Mouse (Mus musculus): ENCODE results near the gene Mat2a.
"Not testable (repeated sequence)": the region's sequence is repeated elsewhere in the genome, so short reads cannot be mapped to it uniquely, and the experiment has no call there.

Gene Mat2a

DNA sequence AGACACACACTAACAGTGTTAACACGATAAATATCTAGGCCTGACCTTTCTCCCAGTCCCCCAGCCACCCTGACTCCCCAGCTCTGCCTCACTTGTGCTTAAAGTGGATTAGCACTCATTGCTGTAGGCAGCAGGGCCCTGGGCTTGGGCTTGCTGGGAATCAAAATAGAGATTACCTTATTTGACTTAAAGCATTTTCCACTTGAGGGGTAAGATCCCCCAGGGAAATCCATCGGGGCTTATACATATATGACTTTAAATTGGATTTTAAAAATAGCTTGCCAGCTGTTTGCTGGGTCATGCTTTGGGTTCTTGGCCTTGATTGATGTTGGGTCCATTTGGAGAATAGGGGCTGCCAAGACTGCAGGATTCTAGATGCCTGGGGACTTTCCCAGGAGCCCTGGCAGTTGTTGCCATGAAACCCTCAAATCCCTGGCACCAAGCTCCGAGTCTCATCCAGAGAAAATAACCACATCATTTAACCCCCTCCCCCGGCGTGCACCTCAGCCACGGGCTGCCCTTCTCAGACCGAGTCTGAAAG, 15.5 kb upstream of the Mat2a start:
- DNase-seq = peak; percentile 96

- DNase-seq = peak; percentile 97
Observed at GRCm38 (mm10) chr6:72454072-72454746, 14.9 kb upstream of the Mat2a start.

DNA sequence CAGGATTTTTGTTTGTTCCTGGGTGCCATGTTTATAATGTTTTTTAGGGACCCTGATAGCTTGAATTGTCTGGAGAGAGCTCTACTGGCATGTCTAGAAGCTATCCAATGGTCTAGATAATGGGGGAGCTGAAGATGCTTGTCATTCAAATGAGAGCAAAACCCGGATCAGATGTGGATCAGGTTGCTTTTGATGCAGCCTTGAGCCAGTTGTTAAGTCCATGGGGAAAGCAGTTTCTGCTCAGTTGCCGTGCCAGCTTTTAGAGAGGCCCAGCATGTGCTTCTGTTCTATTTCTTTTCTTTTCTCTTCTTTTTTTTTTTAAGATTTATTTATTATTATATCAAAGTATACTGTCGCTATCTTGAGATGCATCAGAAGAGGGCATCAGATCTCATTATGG, 14.2 kb upstream of the Mat2a start:
- peak; percentile 53 for DNase-seq

- DNase-seq = peak; percentile 78
Observed at GRCm38 (mm10) chr6:72452329-72452728, 13.0 kb upstream of the Mat2a start.

DNA sequence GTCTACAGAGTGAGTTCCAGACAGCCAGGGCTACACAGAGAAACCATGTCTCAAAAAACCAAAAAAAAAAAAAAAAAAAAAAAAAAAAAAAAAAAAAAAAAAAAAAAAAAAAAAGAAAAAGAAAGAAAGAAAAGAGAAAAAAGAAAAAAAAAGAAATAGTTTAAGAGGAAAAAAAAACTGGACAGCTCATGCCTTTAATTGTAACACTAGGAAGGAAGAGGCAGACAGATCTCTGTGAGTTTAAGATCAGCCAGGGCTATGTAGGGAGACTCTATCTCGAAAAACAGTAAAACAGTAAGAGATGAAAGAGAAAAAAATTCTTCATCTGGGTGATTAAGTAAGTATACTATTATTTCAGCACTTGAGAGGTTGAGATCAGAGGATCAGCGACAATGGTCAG, 12.4 kb upstream of the Mat2a start:
- not testable (repeated sequence) for DNase-seq

- DNase-seq = no peak
Observed at GRCm38 (mm10) chr6:72447487-72447886, 8.1 kb upstream of the Mat2a start.

DNA sequence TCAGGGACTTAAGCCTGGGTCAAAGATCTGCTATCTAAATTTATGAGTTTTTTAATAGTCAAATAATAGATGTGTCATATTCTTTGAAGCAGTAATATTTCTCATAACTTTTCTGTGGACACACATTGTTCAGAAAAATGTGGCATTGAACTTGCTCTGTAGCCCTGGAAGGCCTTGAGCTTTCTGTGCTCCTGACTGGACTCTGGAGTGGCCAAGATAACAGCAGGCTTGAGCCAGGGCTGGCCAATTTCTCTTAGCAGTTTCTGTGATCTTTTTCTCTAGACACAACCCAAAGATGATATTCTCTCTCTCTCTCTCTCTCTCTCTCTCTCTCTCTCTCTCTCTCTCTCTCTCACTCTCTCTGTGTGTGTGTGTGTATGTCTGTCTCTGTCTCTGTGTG, 5.7 kb upstream of the Mat2a start:
- peak; percentile 78 for DNase-seq

DNA sequence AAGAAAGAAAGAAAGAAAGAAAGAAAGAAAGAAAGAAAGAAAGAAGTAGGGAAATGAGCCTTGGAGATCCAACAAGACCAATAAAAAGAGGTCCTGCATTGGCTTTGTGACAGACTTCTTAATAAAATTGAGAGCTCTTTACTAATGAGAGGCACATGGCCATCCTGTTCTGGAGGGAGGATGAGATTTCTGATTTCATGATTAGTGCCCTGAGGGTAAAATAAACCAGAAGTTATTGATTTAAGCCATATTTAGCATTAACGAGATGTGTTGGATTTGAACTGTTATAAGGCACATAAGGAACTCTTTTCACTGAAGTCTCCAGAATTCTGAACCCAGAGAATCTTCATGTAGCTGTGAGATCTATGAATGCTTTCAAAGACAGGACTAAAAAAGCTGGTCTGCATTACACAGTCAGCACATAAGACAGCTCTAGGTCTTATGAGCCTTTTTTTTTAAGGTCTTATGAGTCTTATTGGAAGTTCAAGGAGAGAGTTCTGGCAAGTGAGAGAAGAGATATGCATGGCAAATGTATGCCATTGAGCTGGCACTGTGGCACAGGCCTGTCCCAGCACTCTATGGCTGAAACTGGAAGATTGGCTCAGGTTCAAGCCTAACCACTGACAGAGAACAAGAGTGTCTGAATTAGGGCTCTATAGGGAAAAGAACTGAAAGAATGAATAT, 3.7 kb upstream of the Mat2a start:
- DNase-seq = no peak

DNA sequence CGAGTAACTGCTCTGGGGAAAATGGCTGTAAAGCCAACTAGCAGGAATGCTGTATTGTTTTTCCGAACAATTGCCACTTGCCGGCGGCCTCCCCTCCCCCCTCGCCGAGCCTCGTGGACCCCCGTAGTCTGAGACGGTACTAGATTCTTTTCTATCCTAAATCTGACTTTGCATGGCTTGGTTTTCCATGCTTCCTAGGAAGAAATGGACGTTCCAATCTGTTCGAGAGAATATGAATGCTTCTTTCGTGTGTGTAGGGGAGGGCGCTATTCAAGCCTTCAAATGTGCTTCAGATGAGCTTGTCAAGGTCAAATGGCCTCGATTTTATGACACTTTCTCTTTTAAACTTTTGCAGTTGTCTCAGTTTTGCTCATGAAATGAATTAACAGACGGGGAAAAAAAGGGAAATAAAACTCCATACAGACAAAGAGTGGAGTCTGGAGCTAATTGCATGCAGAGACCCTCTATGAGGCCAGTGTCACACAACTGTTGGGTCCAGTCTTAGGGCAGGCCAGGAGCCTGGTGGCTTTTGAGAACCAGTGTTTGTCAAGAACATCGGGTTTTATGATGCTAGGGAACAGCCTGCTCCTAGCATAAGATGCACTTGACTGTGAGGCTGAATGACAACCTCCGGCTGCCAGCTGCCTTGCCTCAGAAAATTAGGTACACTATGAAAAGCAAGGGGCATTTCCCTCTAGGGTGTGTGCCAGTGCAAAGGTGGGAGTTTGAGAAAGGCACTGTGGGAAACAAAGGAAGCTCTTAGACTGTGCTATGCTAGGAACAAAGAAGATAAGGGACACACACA, 1.0 kb upstream of the Mat2a start:
- no peak for DNase-seq

GRCm38 (mm10) chr6:72438862-72439354, 450 bp downstream of the Mat2a start:
- DNase-seq = peak; percentile 100

- DNase-seq = no peak
Observed at GRCm38 (mm10) chr6:72438226-72438625, 1.1 kb downstream of the Mat2a start.

GRCm38 (mm10) chr6:72432153-72432552, 7.2 kb downstream of the Mat2a start:
- no peak for DNase-seq

DNA sequence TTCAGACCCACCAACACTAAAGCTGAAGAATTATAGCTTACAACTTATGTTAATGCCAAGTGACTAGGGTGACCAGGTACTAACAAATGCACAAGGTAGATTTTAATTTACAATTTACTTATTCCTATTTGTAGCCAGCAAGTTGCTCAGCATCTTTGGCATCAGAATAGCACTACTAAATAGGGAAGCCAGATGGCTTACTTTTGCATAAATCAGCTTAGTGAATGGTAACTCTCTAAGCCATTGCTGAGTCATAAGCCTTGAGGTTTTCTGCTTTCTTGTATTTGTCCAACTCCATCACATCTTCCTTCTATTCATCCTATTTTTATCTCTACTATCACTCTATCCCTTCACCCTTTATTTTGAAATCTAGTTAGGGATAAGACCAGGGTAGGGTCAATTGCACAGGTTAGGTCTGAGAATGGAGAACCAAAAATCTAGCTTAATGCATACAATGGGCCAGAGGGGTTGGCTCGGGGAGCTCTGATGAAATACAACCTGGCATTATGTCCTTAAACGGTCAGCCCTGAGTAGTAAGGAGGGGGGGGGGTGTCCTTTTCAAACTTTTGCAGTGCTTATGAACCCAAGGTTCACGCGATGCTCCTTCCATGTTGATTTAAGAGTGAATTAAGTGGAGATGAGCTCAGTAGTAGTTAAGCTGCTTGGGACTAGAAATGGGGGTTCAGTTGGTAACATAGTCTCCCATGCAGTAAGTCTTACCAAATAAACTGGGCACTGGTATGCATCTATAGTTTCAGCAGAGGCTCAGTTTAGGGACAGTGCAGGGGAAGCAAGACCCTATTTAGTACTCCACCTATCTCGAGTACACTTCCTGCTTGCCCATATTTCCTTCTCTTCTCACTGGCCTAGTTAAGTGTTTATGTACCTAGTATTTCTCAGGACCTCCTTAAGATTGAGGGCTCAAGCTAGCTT, 8.1 kb downstream of the Mat2a start:
- no peak for DNase-seq

DNA sequence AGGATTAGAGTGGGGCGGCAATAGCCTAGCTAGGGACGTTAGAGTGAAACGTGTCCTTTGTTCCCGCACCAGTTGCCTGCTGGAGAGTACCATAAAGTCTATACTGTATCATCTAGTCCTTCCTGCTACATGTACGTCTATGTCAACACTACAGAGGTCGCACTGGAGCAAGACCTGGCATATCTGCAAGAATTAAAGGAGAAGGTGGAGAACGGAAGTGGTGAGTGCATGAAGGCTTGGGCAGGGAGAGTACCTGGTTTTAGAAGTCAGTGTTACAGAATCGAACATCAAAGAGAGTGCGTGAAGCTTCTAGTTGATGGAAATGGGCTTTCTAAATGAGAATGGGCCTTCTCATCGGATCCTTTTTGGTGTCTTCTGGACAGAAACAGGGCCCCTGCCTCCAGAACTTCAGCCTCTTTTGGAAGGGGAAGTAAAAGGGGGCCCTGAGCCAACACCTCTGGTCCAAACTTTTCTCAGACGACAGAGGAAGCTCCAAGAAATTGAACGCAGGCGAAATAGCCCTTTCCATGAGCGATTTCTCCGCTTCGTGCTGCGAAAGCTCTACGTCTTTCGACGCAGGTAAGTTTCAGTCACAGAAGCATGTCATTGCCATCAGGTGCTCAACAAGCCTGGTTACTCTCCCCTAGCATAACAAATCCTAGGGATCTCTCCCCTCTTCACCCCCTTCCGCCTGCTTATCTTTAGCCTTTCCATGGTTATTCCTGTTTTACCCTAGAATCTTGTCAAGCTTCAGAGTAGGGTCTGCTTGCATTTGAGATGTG, 10.1 kb downstream of the Mat2a start:
- no peak for DNase-seq

DNA sequence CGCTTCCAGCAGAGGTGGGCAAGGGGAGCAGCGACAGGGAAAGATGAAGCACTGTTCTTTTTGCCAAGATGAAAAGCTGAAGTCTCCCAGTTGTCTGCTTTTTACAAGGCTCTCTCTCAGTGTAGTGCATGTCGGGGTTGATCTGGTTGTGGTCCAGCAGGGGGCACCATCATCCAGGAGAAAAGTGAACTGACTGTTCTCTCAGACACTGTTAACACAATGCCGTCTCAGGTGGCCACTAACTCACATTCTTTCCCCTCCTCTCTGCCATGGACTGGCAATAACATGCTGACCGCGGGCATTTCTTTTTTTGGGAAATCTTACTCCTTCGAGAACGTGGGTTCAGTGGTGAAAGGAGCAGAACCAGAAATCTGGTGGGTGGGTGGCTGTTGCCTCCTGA, 11.3 kb downstream of the Mat2a start:
- peak; percentile 93 for DNase-seq

DNA sequence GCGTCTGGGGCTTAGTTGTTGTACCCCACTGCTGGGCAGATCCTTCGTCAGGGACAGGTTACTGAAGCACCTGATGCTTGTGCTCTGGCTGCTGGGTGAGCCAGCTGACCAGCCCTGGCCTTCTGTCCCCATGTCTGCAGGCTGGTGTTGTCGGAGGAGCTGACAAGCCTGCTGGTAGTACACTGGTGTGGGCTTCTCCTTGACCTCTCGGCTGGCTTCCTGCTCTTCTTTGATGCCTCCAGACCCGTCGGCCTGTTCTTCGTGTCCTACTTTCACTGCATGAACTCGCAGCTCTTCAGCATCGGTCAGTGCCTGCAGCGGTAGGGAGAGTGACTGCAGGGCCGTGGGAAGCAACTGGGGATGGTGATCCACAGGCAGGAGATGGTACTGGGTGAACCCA, 13.7 kb downstream of the Mat2a start:
- DNase-seq = no peak

DNA sequence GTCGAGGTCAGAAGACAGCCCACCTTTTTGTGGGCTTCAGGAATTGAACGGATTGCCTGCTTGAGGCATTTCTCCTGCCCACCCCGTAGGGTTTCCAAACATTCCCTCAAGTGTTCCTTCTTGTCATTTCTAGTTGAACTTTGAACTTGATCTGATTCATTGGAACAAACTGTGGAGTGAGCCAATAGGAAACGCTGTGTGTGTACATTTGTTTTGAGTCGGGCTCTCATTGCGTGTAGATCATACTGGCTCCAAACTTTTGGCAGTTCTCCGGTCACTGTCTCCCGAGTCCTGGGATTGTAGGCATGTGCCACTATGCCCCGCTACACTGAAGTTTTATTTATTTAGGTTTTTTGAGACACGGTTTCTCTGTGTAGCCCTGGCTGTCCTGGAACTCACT, 18.5 kb downstream of the Mat2a start:
- no peak for DNase-seq

GRCm38 (mm10) chr6:72419806-72420205, 19.6 kb downstream of the Mat2a start:
- DNase-seq = no peak

GRCm38 (mm10) chr6:72418279-72418678, 21.1 kb downstream of the Mat2a start:
- DNase-seq = no peak

- no peak for DNase-seq
Observed at GRCm38 (mm10) chr6:72415964-72416772, 23.2 kb downstream of the Mat2a start.

GRCm38 (mm10) chr6:72415181-72415580, 24.2 kb downstream of the Mat2a start:
- DNase-seq = no peak

Data from heart, adult 11 months (tissue).